Mouse (Mus musculus) embryo, embryonic 9.5 days (tissue): Measurements from ENCODE around the gene Erbb2.

Source experiments
- DNase-seq: peaks from one replicate; pipeline ENCODE4 v3.0.0-alpha.2; 2017; ENCODE audit errors: extremely low spot score

The Erbb2 gene

DNA sequence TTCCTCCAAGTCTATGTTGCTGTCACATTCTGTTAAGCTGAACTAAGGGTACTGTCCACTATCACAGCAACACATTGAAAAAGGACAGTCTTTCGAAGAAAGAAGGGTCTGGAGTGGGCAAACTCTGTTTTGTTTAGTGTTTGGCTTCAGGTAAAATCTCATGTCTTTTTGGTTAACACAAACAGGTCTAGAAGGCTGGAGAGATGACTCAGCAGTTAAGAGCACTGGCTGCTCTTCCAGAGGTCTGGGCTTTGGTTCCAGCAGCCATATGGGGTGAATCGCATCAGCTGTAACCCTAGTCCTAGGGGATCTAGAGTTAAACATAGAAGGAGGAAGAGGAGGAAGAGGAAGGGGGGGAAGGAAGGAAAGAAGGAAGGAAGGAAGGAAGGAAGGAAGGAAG, 73.5 kb downstream of the Erbb2 start:
- no peak for DNase-seq
